Mouse (Mus musculus) layer of hippocampus, postnatal 10 days (tissue): Measurements from ENCODE around the gene Stk26. TPM values are rescaled to one million over a fixed set of nuclear protein-coding genes. Genes with fewer than 3 reads are reported as not detected.

Source experiments
- DNase-seq, 2 experiments: peaks; one replicate each; pipeline ENCODE4 v3.0.0; 2021; ENCODE audit warnings: low spot score in 2 of 2
- total RNA-seq, 2 experiments: library from RNA; stranded (reverse); gene quantifications; 2 replicates each; pipeline ENCODE4 v1.2.3; 2021

The Stk26 gene
- total RNA-seq, 2 experiments from 2014 or later: 3.0 TPM

- no peak for DNase-seq
Measured at GRCm38 (mm10) chrX:50924629-50925364, 84.0 kb downstream of the Stk26 start.

- DNase-seq: no peak
Measured at GRCm38 (mm10) chrX:50926893-50927545, 86.2 kb downstream of the Stk26 start.

GRCm38 (mm10) chrX:50930309-50930708, 89.5 kb downstream of the Stk26 start:
- DNase-seq: no peak

GRCm38 (mm10) chrX:50937117-50937516, 96.3 kb downstream of the Stk26 start:
- DNase-seq: no peak

- no peak for DNase-seq
Measured at GRCm38 (mm10) chrX:50942610-50943009, 101.8 kb downstream of the Stk26 start, which contains the start of gene Frmd7. Frmd7 (minus strand) TSS chrX:50942710.

Other genes with a start within 250 kb of the Stk26 start
- 1 to 10 TPM; 2.9 to 3.5 TPM for gene Frmd7, start 101.7 kb downstream of the Stk26 start, total RNA-seq
- gene Rap2c, start 177.0 kb downstream of the Stk26 start, total RNA-seq: 10 to 100 TPM; 29.3 to 32.1 TPM